Mouse (Mus musculus): Measurements from ENCODE around the gene Sec23a.
"Not testable (repeated sequence)": the region's sequence is repeated elsewhere in the genome, so short reads cannot be mapped to it uniquely, and the experiment has no call there.

Sec23a gene

GRCm38 (mm10) chr12:58981178-58981661 is 30.6 kb downstream of the Sec23a start:
- not testable (repeated sequence) for DNase-seq (ENCODE audit: low spot score)

GRCm38 (mm10) chr12:58976966-58977365 is 34.9 kb downstream of the Sec23a start:
- no peak for DNase-seq (ENCODE audit: low spot score)

GRCm38 (mm10) chr12:58964583-58964982 is 47.2 kb downstream of the Sec23a start:
- no peak for DNase-seq (ENCODE audit: low spot score)

- no peak for DNase-seq (ENCODE audit: low spot score)
Measured at GRCm38 (mm10) chr12:58960844-58961243, 51.0 kb downstream of the Sec23a start.

GRCm38 (mm10) chr12:58956624-58957023 is 55.2 kb downstream of the Sec23a start:
- DNase-seq (ENCODE audit: low spot score), result no peak

- no peak for DNase-seq (ENCODE audit: low spot score)
Measured at GRCm38 (mm10) chr12:58956162-58956561, 55.7 kb downstream of the Sec23a start.

GRCm38 (mm10) chr12:58947879-58948278 is 63.9 kb downstream of the Sec23a start:
- no peak for DNase-seq (ENCODE audit: low spot score)

- DNase-seq (ENCODE audit: low spot score), result peak; percentile 47
Measured at GRCm38 (mm10) chr12:58947231-58947630, 64.6 kb downstream of the Sec23a start.

GRCm38 (mm10) chr12:58942544-58942943 is 69.3 kb downstream of the Sec23a start:
- DNase-seq (ENCODE audit: low spot score), result no peak

- no peak for DNase-seq (ENCODE audit: low spot score)
Measured at GRCm38 (mm10) chr12:58934580-58934979, 77.2 kb downstream of the Sec23a start.

- no peak for DNase-seq (ENCODE audit: low spot score)
Measured at GRCm38 (mm10) chr12:58924996-58925395, 86.8 kb downstream of the Sec23a start.

- peak; percentile 13 for DNase-seq (ENCODE audit: low spot score)
Measured at GRCm38 (mm10) chr12:58924025-58924424, 87.8 kb downstream of the Sec23a start.

GRCm38 (mm10) chr12:58920775-58921174 is 91.0 kb downstream of the Sec23a start:
- no peak for DNase-seq (ENCODE audit: low spot score)

GRCm38 (mm10) chr12:58919516-58919915 is 92.3 kb downstream of the Sec23a start:
- no peak for DNase-seq (ENCODE audit: low spot score)

- no peak for DNase-seq (ENCODE audit: low spot score)
Measured at GRCm38 (mm10) chr12:58909826-58910225, 102.0 kb downstream of the Sec23a start.

All from ovary, postnatal 14 days (tissue).